Mouse (Mus musculus): Measurements from ENCODE around the gene Lhb.
"Not testable (repeated sequence)": the region's sequence is repeated elsewhere in the genome, so short reads cannot be mapped to it uniquely, and the experiment has no call there.

Gene Lhb

DNA sequence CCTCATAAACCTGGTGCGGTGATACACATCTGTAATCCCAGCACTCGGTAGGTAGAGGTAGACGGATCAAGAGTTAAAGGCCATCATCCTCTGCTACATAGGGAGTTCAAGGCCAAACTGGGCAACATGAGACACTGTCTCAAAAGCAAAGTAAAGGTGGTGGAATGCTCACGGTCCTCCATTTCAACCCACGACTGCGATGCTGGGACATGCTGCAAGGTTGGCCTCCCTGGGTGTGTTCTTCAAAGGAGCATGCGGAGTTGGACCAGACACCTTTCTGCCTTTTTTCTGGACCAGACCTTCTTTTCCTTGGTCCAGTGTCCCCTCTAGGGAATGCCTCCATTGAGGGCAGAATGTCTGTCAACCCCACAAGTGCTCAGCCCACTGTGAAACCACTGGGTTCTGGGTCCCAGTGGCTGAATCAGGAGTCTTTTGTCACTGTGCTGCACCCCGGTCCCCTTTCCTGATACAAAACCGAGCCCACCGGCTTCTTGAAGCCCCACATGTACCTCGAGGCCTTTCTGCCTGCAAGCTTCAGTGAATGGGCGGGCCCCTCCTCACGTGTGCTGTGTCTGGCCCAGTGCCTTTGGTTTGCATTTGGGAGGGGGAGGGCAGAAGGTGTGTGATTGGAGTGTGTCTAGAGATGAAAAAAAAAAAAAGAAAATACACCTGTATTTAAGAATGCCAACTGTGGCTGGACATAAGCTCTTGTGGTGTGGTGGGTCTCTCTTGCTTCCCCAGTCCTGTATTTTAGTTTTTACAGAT lies 35.5 kb downstream of the Lhb start:
- DNase-seq: peak in 1 of 2 experiments; percentile 51

DNA sequence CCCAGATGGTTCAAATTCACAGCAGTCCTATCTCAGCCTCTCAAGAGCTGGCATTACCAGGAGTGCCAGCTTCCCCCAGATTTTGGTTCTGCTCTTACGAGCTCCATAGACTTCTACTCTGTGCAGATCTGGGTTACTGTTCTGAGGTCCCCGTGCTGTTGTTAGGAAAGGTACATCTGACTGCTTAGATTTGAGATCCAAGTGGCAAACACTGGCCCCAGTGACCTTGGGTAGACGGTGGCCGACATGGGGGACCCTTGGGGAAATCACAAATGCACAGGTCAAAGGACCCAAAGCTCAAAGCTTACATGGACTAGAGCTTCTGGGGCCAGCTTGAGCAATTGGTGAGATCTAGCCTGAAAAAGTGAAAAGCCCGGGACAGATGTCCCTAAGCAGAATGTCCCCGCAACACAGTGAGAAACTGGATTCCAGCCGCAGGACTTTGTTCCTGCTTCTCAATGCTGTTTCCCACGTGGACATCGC lies 36.1 kb downstream of the Lhb start:
- DNase-seq: peak in 1 of 2 experiments; percentile 29

DNA sequence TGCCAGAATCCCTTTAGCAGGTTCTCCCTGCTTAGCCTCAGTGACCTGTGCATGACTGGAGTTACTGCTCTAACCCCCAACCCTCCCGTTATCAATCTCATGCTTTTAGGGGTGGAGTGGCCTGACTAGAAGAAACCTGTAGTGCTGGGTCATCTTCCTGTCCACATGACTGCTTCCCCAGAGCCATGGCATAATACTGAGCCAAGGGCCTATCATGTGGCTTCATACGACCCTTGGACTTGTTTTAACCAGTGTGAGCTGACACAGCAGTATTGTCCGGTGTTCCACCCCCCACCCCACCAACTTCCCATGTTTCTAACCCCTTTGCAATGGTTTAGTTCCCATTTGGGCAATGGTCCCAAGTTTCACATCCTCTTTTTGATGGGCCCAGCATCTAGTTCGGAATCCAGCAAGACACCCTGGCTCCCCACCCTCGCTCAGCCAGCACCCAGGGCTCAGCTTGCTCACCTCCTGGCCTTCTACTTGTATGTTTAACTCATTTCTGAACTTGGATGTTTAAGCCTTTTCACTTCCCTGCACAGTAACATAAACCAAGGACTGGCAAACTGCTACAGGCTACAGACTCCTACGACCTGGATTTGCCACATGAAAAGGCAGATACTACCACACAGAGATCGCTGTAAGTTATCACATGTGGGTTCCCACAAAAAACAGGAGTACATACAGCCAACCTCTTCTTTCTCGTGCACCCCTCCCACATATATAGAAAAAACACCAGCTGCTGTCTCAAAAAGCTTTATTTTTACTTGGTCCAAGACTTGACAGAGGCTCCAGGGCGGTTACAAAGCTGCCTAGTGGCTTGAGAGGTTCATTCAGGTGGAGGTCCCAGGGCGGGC lies 36.8 kb downstream of the Lhb start:
- DNase-seq: peak; percentile 73 to 87

DNA sequence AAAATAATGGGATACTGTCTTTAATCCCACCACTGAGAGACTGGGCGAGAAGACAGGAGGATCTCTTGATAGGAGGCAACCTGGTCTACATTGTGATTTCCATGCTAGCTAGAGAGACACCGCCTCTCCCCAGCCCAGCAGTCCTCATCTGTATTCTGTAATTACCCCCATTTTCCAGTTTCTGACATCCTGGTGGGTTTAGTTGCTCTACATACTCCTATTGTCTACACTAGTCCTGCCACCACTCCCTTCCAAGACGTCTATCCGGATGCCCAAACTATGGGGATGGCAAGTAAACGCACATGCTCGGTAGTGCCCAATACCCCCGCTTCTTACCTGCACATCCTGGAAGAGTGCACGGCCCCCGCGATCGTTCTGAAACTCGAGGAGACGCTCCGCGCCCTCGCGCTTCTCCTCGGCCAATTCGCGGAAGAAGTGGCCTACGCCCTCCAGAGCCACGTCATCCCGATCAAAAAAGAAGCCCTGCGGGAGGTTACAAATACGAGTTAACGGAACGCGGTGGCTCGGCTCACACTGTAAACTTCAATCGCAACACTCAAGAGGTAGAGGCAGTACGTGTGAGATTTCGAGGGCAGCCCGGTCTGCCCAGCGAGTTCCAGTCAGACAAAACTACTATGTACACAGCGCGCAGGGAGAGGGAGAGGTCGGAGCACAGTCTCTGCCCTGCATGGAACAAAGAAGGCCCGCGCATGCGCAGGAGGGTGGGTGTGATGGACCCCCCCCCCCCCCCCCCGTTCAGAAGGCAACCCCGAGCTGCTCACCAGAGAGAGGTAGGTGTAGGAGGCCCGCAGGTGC lies 38.3 kb downstream of the Lhb start:
- peak; percentile 77 to 89 for DNase-seq

DNA sequence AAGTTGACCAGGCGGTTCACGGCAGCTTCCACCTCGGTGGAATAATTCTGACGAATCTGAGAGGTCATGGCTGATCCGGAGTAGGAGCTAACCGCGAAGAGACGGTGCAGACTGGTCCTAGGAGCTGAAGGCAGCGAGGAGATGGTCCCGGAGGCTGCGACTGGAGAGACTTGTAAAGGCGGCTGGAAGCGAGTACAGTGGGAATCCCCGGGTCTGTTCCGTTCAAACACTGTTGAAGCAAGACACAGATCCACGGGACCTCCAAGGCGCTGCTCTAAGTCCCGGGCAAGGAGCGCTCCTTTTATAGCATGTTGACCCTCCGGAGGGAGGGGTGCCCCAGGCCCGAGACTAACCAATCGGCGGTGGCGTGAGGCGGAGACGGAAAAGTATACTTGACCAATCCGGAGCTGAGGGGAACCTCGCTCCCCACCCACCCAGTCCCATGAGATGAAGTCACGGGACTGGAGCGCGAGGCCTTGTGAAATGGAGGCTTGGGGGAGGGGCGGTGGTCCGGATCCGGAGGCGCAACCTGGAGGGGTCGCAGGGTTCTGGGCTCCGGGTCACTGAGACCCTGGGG lies 39.0 kb downstream of the Lhb start, which contains the start of gene Ftl1:
Gene Ftl1 (minus strand): TSS at position 321 of the 577 bp plus-strand sequence.
- peak; percentile 96 to 99 for DNase-seq

DNA sequence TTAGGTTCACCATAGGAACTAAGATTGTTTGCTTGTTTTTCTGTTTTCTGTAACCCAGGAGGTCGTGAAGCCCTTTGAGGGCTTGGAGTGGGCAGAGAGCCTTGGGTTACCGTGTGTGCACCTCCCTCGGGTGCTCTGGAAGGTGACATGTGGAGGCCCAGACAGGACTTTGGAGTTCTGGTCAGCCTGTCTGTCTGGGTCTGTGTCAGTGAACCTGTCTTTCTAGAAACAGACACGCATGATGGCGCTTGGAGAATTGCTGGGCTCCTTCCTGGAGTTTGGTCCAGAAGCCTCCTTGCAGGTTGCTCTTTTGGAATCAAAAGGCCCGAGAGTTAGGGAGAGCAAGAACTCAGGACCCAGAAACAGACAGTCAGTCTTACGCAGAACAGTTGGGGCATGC lies 39.8 kb downstream of the Lhb start:
- peak; percentile 78 to 81 for DNase-seq

DNA sequence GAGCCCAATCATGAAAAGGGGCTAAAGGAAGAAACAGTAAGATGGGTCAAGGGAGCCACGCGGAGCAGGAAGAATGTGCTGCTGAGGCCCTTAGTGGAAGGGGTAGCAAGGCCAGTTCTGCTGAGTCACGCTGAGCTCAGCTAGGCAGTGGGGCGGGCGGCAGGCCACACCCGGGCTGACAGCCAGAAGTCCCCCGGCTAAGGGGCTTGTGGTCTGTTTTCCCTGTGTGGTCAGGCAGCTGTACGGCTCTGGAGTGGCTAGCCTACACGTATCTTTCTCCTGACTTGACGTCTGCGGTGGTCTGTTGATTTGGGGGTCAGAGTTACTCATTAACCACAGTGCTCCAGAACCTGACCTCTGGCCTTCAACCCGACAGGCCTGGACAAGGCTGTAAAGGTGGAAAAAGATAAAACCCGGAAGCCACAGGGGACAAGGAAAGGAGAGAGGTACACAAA lies 40.3 kb downstream of the Lhb start:
- peak; percentile 72 to 83 for DNase-seq

DNA sequence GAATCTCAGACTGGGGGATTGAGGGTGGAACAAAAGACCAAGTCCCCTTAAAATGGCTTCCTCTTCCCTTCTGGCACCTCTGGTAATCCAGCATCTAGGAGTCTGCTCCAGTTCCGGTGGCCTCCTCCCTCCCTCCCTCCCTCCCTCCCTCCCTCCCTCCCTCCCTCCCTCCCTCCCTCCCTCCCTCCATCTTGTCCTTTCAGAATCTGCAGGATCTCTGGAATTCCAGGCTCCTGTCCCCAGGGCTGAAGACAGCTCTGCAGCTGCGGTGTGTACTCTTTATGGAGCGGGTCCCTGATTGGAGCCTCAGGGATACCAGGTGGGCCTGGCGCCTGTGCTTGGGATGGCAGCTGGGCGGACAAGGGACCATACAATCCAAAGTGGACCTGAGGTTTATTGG lies 40.7 kb downstream of the Lhb start:
- no peak for DNase-seq

DNA sequence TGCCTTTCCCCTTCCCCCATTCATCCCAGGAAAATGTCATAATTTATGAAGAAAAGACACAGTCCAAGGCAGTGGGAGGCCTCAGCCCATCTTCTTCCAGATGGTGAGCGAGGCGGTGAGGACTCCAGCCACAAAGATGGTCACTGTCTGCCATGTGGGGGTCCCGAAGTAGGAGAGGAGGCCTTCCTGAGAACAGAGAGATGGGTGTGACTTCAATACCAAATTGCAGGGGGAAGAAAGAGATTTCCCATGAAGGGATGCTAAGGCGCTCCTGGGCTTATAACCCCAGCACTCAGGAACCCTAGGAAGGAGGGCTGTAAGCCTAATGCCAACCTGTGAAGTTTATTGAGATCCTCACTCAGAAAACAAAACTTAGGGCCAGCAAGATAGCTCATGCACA lies 41.2 kb downstream of the Lhb start:
- DNase-seq: no peak

DNA sequence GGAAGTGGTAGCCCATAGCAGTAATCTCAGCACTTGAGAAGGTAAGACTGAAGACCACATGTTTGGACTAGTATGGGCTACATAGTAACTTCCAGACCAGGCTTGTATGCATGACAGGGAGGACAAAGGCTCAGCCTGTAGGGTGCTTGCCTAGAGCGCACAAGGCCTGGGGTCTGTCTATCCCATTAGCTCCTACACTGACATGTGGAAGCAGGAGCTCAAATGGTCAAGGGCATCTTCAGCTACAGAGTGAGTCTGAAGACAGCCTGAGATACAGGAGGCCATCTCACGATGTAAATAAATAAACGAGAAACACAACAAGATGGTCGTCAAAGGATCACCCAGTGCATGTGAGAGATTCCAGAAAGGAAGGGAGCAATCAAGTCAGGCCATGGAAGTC lies 41.7 kb downstream of the Lhb start:
- no peak for DNase-seq

DNA sequence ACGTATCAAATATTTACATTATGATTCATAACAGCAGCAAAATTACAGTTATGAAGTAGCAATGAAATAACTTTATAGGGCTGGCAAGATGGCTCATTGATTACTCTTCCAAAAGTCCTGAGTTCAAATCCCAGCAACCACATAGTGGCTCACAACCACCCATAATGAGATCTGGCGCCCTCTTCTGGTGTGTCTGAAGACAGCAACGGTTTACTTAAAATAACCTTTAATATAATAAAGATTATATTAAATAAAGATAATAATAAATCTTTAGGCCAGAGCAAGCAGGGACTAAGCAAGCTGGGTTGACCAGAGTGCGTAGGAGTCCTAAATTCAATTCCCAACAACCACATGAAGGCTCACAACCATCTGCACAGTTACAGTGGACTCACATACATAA lies 42.2 kb downstream of the Lhb start:
- DNase-seq: not testable (repeated sequence)

DNA sequence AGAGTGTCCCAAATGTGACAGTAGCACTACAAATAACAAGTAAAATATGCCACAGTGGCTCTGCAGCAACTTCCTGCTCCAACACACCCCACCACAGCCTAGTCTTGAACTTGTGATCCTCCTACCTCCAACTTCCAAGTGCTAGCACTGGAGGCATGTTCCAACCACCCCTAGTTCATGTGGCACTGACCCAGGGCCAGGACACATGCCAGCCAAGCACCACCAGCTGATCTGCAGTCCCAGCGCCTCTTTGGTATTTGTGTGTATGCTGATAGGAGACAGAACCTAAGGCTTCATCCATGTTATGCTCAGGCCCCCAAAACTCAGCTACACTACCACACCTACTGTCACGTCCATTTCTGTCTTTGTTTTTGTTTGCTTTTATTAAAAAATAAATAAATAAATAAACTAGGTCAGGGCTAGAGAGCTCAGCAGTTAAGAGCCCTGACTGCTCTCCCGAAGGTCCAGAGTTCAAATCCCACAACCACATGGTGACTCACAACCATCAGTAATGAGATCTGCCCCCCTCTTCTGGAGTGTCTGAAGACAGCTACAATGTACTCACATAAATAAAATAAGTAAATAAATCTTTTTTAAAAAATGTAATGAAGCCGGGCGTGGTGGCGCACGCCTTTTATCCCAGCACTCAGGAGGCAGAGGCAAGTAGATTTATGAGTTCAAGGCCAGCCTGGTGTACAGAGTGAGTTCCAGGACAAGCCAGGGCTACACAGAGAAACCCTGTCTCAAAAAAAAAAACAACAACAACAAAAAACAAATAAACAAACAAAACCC lies 43.6 kb downstream of the Lhb start:
- DNase-seq: peak in 1 of 2 experiments; percentile 45

DNA sequence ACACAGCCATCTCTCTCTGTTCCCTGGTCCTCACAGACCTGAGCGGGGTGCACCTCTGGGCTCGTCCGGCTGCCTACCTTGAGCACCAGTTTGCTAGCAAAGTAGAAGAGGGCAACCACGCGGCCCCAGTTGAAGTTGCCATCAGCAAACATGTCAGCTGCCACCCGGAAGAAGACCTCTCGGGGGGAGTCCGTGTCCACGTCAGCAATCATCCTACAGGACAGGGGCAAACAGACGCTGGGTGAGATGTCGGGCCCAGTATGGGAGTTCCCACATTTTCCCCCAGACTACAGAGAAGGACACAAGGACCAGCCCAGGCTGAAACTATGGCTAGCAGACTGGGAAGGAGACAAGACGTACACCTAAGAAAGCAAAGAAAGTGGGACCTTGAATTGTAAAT lies 44.5 kb downstream of the Lhb start:
- no peak for DNase-seq

DNA sequence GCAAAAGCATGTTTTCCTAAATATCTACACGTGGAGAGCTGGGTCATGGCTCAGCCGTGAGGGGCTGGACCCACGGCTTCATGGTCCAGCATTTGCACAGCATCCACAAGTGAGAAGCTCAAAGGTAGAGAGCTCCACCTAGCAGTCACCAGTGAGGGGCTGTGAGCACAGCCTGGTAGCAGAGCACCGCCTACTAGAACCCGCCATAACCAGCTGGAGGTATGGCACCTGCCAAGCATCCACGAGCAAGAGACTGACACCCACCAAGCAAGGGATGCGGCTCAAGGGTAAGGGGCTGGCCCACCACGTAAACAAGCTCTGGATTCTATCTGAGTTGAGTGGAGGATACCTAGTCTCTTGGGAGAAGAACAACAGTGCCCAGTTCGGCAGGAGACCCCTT lies 44.9 kb downstream of the Lhb start:
- DNase-seq: peak; percentile 57 to 58

DNA sequence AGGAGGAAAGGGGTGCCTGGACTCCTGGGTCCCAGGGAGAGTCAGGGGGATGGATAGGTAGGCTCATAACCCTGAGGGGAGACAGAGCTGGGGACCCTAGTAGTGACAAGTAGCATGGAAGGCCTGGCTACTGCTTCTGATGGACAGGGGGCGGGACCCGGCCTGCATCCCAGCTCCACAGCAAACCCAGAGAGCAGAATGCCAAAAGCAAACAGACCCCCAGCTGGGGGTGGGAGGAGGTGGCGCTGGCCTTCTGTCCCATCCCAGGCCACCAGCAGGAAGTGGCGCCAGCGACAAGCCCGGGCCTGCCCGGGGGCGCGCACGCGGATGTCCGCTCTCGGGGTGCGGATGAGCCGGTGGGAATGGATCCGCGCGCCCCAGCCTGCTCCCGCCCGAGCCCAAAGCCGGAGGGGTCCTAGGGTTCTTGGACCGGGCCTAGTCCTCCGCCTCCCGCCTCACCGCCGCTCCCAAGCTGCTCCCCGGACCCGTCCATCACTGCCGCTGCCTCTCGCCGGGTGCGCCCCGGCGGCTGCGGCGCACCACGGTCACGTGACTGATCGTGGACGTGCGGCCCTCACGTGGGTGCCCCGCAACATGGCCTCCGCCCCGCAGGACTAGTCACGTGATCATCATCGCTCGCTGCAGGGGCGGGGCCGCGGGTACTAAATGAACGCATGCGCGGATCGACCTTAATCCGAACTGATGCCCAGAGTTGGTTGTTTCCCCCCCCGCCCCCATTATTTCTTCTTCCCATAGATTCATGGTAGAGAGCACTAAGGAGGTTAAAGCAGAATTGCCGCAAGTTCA lies 45.9 kb downstream of the Lhb start, which contains the start of gene Bax:
Gene Bax (minus strand): TSS at position 616 of the 807 bp plus-strand sequence.
- DNase-seq: peak; percentile 96 to 99

DNA sequence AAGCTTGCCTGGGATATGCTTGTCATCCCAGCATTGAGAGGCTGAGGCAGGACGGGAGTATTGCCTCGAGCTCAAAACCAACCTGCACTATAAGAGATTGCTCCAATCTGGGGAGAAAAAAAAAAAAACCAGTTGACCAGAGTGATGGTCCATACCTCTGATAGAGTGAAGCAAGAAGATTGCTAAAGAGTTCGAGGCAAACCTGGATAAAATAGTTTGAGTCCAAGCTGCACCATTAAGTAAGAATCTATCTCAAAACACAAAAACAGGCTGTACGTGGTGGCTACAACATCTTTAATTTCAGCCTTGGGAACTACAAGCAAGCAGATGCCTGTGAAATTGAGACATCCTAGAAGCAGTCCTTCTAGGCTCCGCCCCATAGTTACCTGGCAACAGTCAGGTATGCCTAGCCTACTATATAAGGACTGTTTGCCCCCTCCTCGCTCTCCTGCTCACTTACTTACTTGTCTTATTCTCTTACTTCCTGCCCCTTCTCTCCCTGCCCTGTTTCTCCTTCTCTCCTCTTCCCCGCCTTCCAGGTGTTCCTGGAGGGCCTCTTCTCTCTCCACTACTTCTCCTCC lies 46.6 kb downstream of the Lhb start:
- no peak for DNase-seq

DNA sequence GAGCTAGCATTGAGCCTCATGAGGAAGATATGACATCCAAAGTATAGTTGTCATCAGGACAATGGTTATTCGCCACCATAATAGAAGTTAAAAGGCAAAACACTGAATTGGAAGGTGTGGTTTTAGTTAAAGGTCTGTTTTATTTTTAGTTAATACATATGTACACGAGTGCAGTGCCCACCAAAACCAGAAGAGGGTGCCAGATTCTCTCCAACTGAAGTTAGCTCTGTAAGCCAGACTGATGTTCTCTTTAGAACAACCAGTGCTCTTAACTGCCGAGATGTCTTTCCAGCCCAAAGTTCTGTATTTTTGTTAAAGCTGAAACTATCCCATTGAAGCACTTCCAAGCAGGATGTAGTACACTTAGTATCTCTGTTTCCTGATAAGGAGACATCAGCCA lies 50.2 kb downstream of the Lhb start:
- peak; percentile 81 to 93 for DNase-seq

Measured in kidney, postnatal 36 days (tissue).